Mouse (Mus musculus): ENCODE results near the gene Gm49366. TPM values are rescaled to one million over a fixed set of nuclear protein-coding genes. Genes with fewer than 3 reads are reported as not detected.

Gm49366 gene
- total and polyA plus RNA-seq, 3 experiments: not detected

DNA sequence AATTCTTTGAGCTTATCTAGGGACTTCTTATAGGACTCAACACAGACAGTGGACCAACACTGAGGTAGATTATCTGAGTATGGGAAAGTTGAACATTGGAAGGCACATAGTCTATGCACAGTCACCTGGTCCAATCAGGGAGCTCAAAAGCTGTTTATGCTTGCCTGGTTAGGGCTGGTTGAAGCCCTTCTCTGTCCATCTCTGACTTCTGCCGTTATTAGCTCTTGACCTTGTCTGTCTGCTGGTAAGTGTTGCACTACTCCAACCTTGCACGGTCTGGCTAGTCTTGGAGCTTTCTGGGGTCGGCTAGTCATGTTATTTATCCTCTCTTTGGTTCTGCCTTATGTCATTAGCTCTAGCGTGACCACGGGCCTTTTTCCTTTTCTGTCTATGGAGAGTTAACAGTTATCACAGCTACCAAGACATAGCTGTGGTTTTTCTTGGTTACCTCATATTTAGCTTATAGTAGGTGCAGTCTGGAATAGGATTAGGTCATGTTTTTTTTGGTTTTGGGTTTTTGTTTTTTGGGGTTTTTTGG, 13.3 kb downstream of the Gm49366 start, which contains the start of gene Acot3:
Gene Acot3, plus strand, starts transcription at position 208 of the 538 bp plus-strand sequence.
- WGBS: 73% methylated on average over 5 of the region's 5 CpGs
- Histone ChIP-seq H3K4me3 (no peak within 1 kb of the TSS), H3K27ac (no peak within 1 kb of the TSS), H3K9ac (ENCODE audit: low read depth, low read length) (no peak within 1 kb of the TSS), H3K36me3 (ENCODE audit: control insufficient read depth, insufficient read depth, low read length) (no peaks in the 10 kb centered on the region), H3K27me3 (ENCODE audit: control insufficient read depth, insufficient read depth, low read length) (no peaks in the 10 kb centered on the region), H3K79me2 (replicated peaks; ENCODE audit: control insufficient read depth, insufficient read depth, low read length) (no peaks in the 10 kb centered on the region), H3K4me1 (ENCODE audit: control insufficient read depth, insufficient read depth, low read length) (no peaks in the 10 kb centered on the region)
- DNase-seq: no peak
- intact Hi-C loops (cut with DNase I): no loop called here
- TF ChIP-seq CTCF (IDR thresholded peaks at IDR 0.05) (no peak), POLR2A (IDR thresholded peaks at IDR 0.05; ENCODE audit: insufficient read depth, low read depth, low read length) (no peak), EP300 (IDR thresholded peaks at IDR 0.05; ENCODE audit: insufficient read depth, low read depth, low read length) (no peak)

DNA sequence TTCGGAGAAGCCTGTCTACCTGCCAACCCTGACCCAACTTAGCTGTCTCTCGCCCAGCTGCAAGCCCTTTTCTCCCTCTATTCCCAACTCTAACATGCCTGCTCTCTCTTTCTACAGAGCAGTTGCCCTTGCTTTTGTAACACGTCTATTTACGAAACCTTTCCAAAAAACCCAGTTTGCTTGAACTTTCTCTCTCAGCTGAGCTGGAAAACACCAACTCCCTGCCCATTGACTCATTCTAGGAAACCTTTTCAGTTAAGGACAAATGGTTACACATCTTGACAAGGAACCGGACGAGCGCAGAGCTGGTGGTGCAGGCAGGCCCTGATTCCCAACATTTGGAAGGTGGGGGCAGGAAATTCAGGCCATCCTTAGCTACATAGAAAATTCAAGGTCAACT, 13.9 kb downstream of the Gm49366 start:
- intact Hi-C loops (cut with DNase I): no loop called here
- TF ChIP-seq EP300 (IDR thresholded peaks at IDR 0.05; ENCODE audit: insufficient read depth, low read depth, low read length) (no peak), CTCF (IDR thresholded peaks at IDR 0.05) (no peak), POLR2A (IDR thresholded peaks at IDR 0.05; ENCODE audit: insufficient read depth, low read depth, low read length) (no peak)
- Histone ChIP-seq H3K27me3 (ENCODE audit: control insufficient read depth, insufficient read depth, low read length) (no peaks in the 10 kb centered on the region), H3K4me3 (no peak overlapping the region), H3K9ac (ENCODE audit: low read depth, low read length) (no peak overlapping the region), H3K4me1 (ENCODE audit: control insufficient read depth, insufficient read depth, low read length) (no peaks in the 10 kb centered on the region), H3K79me2 (replicated peaks; ENCODE audit: control insufficient read depth, insufficient read depth, low read length) (no peaks in the 10 kb centered on the region), H3K36me3 (ENCODE audit: control insufficient read depth, insufficient read depth, low read length) (no peaks in the 10 kb centered on the region), H3K27ac (no peak overlapping the region)
- DNase-seq: no peak
- WGBS: 86% methylated on average over 7 of the region's 7 CpGs

DNA sequence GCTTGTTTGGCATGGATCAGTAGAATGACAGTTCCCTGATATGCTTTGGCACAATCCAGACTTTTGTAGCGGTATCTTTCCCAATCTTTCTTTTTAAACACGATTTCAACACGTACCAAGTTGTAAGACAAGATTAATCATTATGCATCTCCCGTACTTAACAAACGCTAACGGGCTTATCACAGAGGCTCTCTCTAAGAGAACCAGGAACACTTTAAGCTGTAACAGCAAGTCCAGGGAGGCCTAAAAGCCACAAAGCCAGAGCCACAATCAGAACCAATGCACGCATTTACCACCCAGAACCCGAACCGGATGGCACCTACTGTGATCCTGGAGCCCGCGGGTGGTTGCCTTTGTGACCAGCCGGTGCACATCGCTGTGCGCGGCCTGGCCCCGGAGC, 14.4 kb downstream of the Gm49366 start:
- no peak for DNase-seq
- WGBS: 13% methylated on average over 16 of the region's 16 CpGs
- Histone ChIP-seq H3K36me3 (ENCODE audit: control insufficient read depth, insufficient read depth, low read length) (no peaks in the 10 kb centered on the region), H3K4me1 (ENCODE audit: control insufficient read depth, insufficient read depth, low read length) (no peaks in the 10 kb centered on the region), H3K79me2 (replicated peaks; ENCODE audit: control insufficient read depth, insufficient read depth, low read length) (no peaks in the 10 kb centered on the region), H3K4me3 (peak overlapping the region; percentile 24; the same call in 1 of the 2 replicates), H3K27ac (no peak overlapping the region), H3K9ac (ENCODE audit: low read depth, low read length) (no peak overlapping the region), H3K27me3 (ENCODE audit: control insufficient read depth, insufficient read depth, low read length) (no peaks in the 10 kb centered on the region)
- intact Hi-C loops (cut with DNase I): no loop called here
- no peak for TF ChIP-seq EP300 (IDR thresholded peaks at IDR 0.05; ENCODE audit: insufficient read depth, low read depth, low read length)
- TF ChIP-seq POLR2A (IDR thresholded peaks at IDR 0.05; ENCODE audit: insufficient read depth, low read depth, low read length): no peak
- no peak for TF ChIP-seq CTCF (IDR thresholded peaks at IDR 0.05)

DNA sequence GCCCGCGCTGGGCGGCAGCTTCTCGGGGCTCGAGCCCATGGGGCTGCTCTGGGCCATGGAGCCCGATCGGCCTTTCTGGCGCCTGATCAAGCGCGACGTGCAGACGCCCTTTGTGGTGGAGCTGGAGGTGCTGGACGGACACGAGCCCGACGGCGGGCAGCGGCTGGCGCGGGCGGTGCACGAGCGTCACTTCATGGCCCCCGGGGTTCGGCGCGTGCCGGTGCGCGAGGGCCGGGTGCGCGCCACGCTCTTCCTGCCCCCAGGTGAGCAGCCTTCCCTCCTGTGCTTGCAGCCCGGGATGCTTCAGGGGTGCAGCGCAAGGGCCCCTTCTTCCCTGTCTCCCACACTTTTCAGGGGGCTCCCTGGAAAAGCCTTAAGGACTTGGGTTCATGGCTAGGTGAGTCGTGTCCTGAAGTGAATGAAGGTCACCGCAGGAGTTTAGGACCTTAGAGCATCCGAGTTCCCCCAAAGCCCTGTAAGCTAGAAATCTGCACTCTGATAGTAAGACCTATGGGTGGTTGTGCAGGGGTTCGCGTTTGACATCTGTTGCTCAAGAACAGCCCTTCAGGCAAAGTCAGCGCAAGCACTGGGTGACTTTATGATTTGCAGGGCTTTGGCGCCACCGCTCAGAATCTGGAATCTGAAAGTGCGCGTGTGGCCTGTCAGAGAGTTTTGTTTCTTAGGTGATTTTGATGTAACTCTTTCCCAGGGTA, 15.1 kb downstream of the Gm49366 start:
- WGBS: 3% methylated on average over 41 of the region's 46 CpGs
- Histone ChIP-seq H3K79me2 (replicated peaks; ENCODE audit: control insufficient read depth, insufficient read depth, low read length) (no peaks in the 10 kb centered on the region), H3K27ac (no peak overlapping the region), H3K27me3 (ENCODE audit: control insufficient read depth, insufficient read depth, low read length) (no peaks in the 10 kb centered on the region), H3K9ac (ENCODE audit: low read depth, low read length) (no peak overlapping the region), H3K36me3 (ENCODE audit: control insufficient read depth, insufficient read depth, low read length) (no peaks in the 10 kb centered on the region), H3K4me3 (peak overlapping the region; percentile 40; the same call in 1 of the 2 replicates), H3K4me1 (ENCODE audit: control insufficient read depth, insufficient read depth, low read length) (no peaks in the 10 kb centered on the region)
- peak in 1 of 2 experiments; percentile 15 for DNase-seq
- TF ChIP-seq POLR2A (IDR thresholded peaks at IDR 0.05; ENCODE audit: insufficient read depth, low read depth, low read length) (no peak), CTCF (IDR thresholded peaks at IDR 0.05) (peak; percentile 22; the same call in 1 of the 2 replicates)
- intact Hi-C loops (cut with DNase I): no loop called here

DNA sequence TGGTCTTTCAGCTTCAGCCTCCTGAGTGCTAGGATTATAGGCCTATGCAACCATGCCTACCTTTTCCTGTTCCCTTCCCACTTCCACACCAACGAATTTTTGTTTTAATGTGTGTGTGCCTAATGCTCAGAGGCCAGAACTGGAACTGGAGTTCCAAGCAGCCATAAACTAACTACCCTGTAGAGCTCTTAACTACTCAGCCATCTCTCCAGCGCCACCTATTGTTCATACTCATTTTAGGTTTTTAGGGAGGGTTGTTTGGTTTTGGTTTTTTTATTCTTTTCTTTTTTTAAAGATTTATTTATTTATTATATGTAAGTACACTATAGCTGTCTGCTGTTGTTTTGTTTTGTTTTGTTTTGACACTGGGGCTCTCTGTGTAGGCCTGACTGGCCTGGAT, 22.2 kb downstream of the Gm49366 start:
- WGBS: 19% methylated on average over 2 of the region's 2 CpGs
- no peak for TF ChIP-seq EP300 (IDR thresholded peaks at IDR 0.05; ENCODE audit: insufficient read depth, low read depth, low read length)
- peak; percentile 79 for TF ChIP-seq CTCF (IDR thresholded peaks at IDR 0.05)
- TF ChIP-seq POLR2A (IDR thresholded peaks at IDR 0.05; ENCODE audit: insufficient read depth, low read depth, low read length): no peak
- H3K79me2 ChIP-seq (replicated peaks; ENCODE audit: control insufficient read depth, insufficient read depth, low read length): no peaks in the 10 kb centered on the region
- H3K9ac ChIP-seq (ENCODE audit: low read depth, low read length): no peak overlapping the region
- no peaks in the 10 kb centered on the region for H3K36me3 ChIP-seq (ENCODE audit: control insufficient read depth, insufficient read depth, low read length)
- intact Hi-C loops (cut with DNase I): loop anchor here (5.0 to 10.0 kb wide), 2 partner anchors 184 to 349 kb away; no protein-coding TSS in a partner anchor
- no peak for DNase-seq
- H3K4me1 ChIP-seq (ENCODE audit: control insufficient read depth, insufficient read depth, low read length): no peaks in the 10 kb centered on the region
- no peak overlapping the region for H3K4me3 ChIP-seq
- H3K27me3 ChIP-seq (ENCODE audit: control insufficient read depth, insufficient read depth, low read length): no peaks in the 10 kb centered on the region
- no peak overlapping the region for H3K27ac ChIP-seq

DNA sequence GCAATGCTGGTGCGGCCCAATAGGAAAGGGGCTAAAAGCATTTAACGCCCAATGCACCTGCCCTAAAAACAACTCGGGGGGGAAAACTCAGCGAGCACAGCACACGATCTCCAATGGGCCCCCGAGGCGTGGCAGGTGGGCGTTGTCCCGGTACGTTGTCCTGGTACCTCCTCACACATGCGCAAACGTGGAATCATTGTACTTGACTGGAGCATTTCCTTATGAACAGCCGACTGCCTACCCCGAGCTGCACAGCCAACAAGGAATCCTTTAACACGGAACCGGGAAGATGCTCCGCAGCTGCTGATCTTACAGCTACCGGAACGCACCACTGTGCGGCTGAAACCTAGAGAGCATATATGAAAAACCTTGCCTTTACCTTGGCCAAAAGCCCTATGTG, 23.6 kb downstream of the Gm49366 start:
- Histone ChIP-seq H3K9ac (ENCODE audit: low read depth, low read length) (no peak overlapping the region), H3K27ac (no peak overlapping the region), H3K4me3 (no peak overlapping the region), H3K79me2 (replicated peaks; ENCODE audit: control insufficient read depth, insufficient read depth, low read length) (no peaks in the 10 kb centered on the region), H3K27me3 (ENCODE audit: control insufficient read depth, insufficient read depth, low read length) (no peaks in the 10 kb centered on the region), H3K36me3 (ENCODE audit: control insufficient read depth, insufficient read depth, low read length) (no peaks in the 10 kb centered on the region), H3K4me1 (ENCODE audit: control insufficient read depth, insufficient read depth, low read length) (no peaks in the 10 kb centered on the region)
- WGBS: 91% methylated on average over 20 of the region's 20 CpGs
- TF ChIP-seq EP300 (IDR thresholded peaks at IDR 0.05; ENCODE audit: insufficient read depth, low read depth, low read length) (no peak), CTCF (IDR thresholded peaks at IDR 0.05) (no peak), POLR2A (IDR thresholded peaks at IDR 0.05; ENCODE audit: insufficient read depth, low read depth, low read length) (no peak)
- DNase-seq: no peak
- intact Hi-C loops (cut with DNase I): loop anchor here (5.0 to 10.0 kb wide), 2 partner anchors 182 to 350 kb away; no protein-coding TSS in a partner anchor
